Mouse (Mus musculus): ENCODE measurements around the gene Nosip.

DNA sequence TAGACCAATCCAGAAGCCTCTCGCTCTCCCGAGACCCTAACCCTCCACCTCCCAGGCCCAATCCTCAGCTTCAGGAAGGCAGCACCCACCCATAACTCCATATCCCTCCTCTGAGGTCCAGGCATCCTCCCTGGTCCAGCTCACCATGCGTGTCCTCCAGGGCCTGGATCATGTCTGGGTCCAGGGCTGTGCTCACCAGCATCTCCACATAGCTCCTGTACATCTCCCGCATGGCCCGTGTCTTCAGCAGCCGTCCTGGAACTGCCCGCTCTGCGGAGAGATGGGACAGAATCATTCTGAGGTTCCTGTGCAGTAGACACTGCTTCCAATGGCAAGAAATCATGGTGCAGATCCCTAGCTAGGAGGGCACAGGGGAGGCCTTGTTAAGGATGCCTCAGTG, 31.4 kb upstream of the Nosip start:
- TF ChIP-seq CTCF (IDR thresholded peaks at IDR 0.05; ENCODE audit: low read depth, low read length) (no peak), POLR2A (IDR thresholded peaks at IDR 0.05; ENCODE audit: extremely low read depth, insufficient read depth, low read length) (no peak)
